Mouse (Mus musculus) telencephalon, adult 2 months (tissue): ENCODE data around the gene Zpr1.

ENCODE experiments used
- DNase-seq: peaks from one replicate; pipeline ENCODE4 v3.0.0-alpha.2; 2011; ENCODE audit warnings: low read depth, low spot score

Gene Zpr1

GRCm38 (mm10) chr9:46328572-46329249 lies 55.8 kb downstream of the Zpr1 start:
- no peak for DNase-seq

- no peak for DNase-seq
These were observed 56.4 kb downstream of the Zpr1 start for GRCm38 (mm10) chr9:46329250-46329648.

- no peak for DNase-seq
These were observed 57.1 kb downstream of the Zpr1 start for GRCm38 (mm10) chr9:46329801-46330585.

GRCm38 (mm10) chr9:46330586-46330895 lies 57.7 kb downstream of the Zpr1 start:
- no peak for DNase-seq

GRCm38 (mm10) chr9:46331301-46331700 lies 58.4 kb downstream of the Zpr1 start:
- no peak for DNase-seq
